Mouse (Mus musculus): ENCODE measurements at regions not wholly inside any gene's neighbourhood (a gene's known extent, or its start where the extent isn't known, plus 50 kb on each side); places are given as distances from the start of the nearest gene placed in this dataset.

GRCm38 (mm10) chrX:99396180-99396579, 74.9 kb downstream of the Pja1 start:
- H3K36me3 ChIP-seq (ENCODE audit: control insufficient read depth, insufficient read depth, low read length), result no peaks in the 10 kb centered on the region
- no peak overlapping the region for H3K27ac ChIP-seq (ENCODE audit: low read depth, low read length)
- 0 out of 2 replicates have a peak, but pooled peaks cover 4% of the 10 kb centered on the region for H3K4me1 ChIP-seq (ENCODE audit: control insufficient read depth, insufficient read depth, low read length)
- no peak overlapping the region for H3K4me3 ChIP-seq (ENCODE audit: low read depth, low read length)
- peaks cover 26% of the 10 kb centered on the region for H3K27me3 ChIP-seq (ENCODE audit: control insufficient read depth, insufficient read depth, low read length)
- WGBS (ENCODE audit: insufficient replicate concordance), result 65% methylated on average over 6 of the region's 6 CpGs
- ATAC-seq (replicated peaks; ENCODE audit: insufficient number of reproducible peaks, low FRiP score, low TSS enrichment), result no peak
- no peak overlapping the region for H3K4me2 ChIP-seq
- H3K9ac ChIP-seq (ENCODE audit: low read depth, low read length), result no peak overlapping the region
- H3K9me3 ChIP-seq (replicated peaks; ENCODE audit: control insufficient read depth, low read length), result no peaks in the 10 kb centered on the region

GRCm38 (mm10) chrX:99395067-99395466, 76.0 kb downstream of the Pja1 start:
- Histone ChIP-seq H3K4me3 (ENCODE audit: low read depth, low read length) (no peak overlapping the region), H3K36me3 (ENCODE audit: control insufficient read depth, insufficient read depth, low read length) (no peaks in the 10 kb centered on the region), H3K9ac (ENCODE audit: low read depth, low read length) (no peak overlapping the region), H3K9me3 (replicated peaks; ENCODE audit: control insufficient read depth, low read length) (no peaks in the 10 kb centered on the region), H3K27me3 (ENCODE audit: control insufficient read depth, insufficient read depth, low read length) (peaks cover 26% of the 10 kb centered on the region), H3K4me2 (no peak overlapping the region), H3K4me1 (ENCODE audit: control insufficient read depth, insufficient read depth, low read length) (0 out of 2 replicates have a peak, but pooled peaks cover 4% of the 10 kb centered on the region), H3K27ac (ENCODE audit: low read depth, low read length) (no peak overlapping the region)
- ATAC-seq (replicated peaks; ENCODE audit: insufficient number of reproducible peaks, low FRiP score, low TSS enrichment), result no peak
- WGBS (ENCODE audit: insufficient replicate concordance), result 73% methylated on average over 3 of the region's 3 CpGs

- ATAC-seq (replicated peaks; ENCODE audit: insufficient number of reproducible peaks, low FRiP score, low TSS enrichment), result no peak
- Histone ChIP-seq H3K4me3 (ENCODE audit: low read depth, low read length) (no peak overlapping the region), H3K4me2 (no peak overlapping the region), H3K9me3 (replicated peaks; ENCODE audit: control insufficient read depth, low read length) (no peaks in the 10 kb centered on the region), H3K27me3 (ENCODE audit: control insufficient read depth, insufficient read depth, low read length) (peaks cover 11% of the 10 kb centered on the region; the same call in 1 of the 2 replicates), H3K36me3 (ENCODE audit: control insufficient read depth, insufficient read depth, low read length) (no peaks in the 10 kb centered on the region), H3K27ac (ENCODE audit: low read depth, low read length) (no peak overlapping the region), H3K4me1 (ENCODE audit: control insufficient read depth, insufficient read depth, low read length) (no peaks in the 10 kb centered on the region), H3K9ac (ENCODE audit: low read depth, low read length) (no peak overlapping the region)
- WGBS (ENCODE audit: insufficient replicate concordance), result 64% methylated on average over 6 of the region's 6 CpGs
Observed at GRCm38 (mm10) chrX:99391628-99392027, 79.4 kb downstream of the Pja1 start.

GRCm38 (mm10) chrX:99390462-99390838, 80.6 kb downstream of the Pja1 start:
- H3K4me3 ChIP-seq (ENCODE audit: low read depth, low read length), result no peak overlapping the region
- H3K4me1 ChIP-seq (ENCODE audit: control insufficient read depth, insufficient read depth, low read length), result no peaks in the 10 kb centered on the region
- H3K9me3 ChIP-seq (replicated peaks; ENCODE audit: control insufficient read depth, low read length), result no peaks in the 10 kb centered on the region
- H3K27me3 ChIP-seq (ENCODE audit: control insufficient read depth, insufficient read depth, low read length), result peaks cover 7% of the 10 kb centered on the region; the same call in 1 of the 2 replicates
- 66% methylated on average over 2 of the region's 2 CpGs for WGBS (ENCODE audit: insufficient replicate concordance)
- no peak overlapping the region for H3K4me2 ChIP-seq
- no peak for ATAC-seq (replicated peaks; ENCODE audit: insufficient number of reproducible peaks, low FRiP score, low TSS enrichment)
- H3K27ac ChIP-seq (ENCODE audit: low read depth, low read length), result no peak overlapping the region
- H3K9ac ChIP-seq (ENCODE audit: low read depth, low read length), result no peak overlapping the region
- H3K36me3 ChIP-seq (ENCODE audit: control insufficient read depth, insufficient read depth, low read length), result no peaks in the 10 kb centered on the region

GRCm38 (mm10) chrX:99389778-99390461, 81.2 kb downstream of the Pja1 start:
- Histone ChIP-seq H3K4me2 (no peak overlapping the region), H3K9ac (ENCODE audit: low read depth, low read length) (no peak overlapping the region), H3K36me3 (ENCODE audit: control insufficient read depth, insufficient read depth, low read length) (no peaks in the 10 kb centered on the region), H3K4me3 (ENCODE audit: low read depth, low read length) (no peak overlapping the region), H3K4me1 (ENCODE audit: control insufficient read depth, insufficient read depth, low read length) (no peaks in the 10 kb centered on the region), H3K27ac (ENCODE audit: low read depth, low read length) (no peak overlapping the region), H3K27me3 (ENCODE audit: control insufficient read depth, insufficient read depth, low read length) (peaks cover 7% of the 10 kb centered on the region; the same call in 1 of the 2 replicates), H3K9me3 (replicated peaks; ENCODE audit: control insufficient read depth, low read length) (no peaks in the 10 kb centered on the region)
- no peak for ATAC-seq (replicated peaks; ENCODE audit: insufficient number of reproducible peaks, low FRiP score, low TSS enrichment)
- whole genome bisulfite sequencing (ENCODE audit: insufficient replicate concordance), result 66% methylated on average over 12 of the region's 12 CpGs

- Histone ChIP-seq H3K36me3 (ENCODE audit: control insufficient read depth, insufficient read depth, low read length) (no peaks in the 10 kb centered on the region), H3K4me1 (ENCODE audit: control insufficient read depth, insufficient read depth, low read length) (no peaks in the 10 kb centered on the region), H3K27ac (ENCODE audit: low read depth, low read length) (no peak overlapping the region), H3K4me3 (ENCODE audit: low read depth, low read length) (no peak overlapping the region), H3K27me3 (ENCODE audit: control insufficient read depth, insufficient read depth, low read length) (peaks cover 37% of the 10 kb centered on the region), H3K9me3 (replicated peaks; ENCODE audit: control insufficient read depth, low read length) (no peaks in the 10 kb centered on the region), H3K9ac (ENCODE audit: low read depth, low read length) (no peak overlapping the region), H3K4me2 (no peak overlapping the region)
- WGBS (ENCODE audit: insufficient replicate concordance), result 75% methylated on average over 5 of the region's 5 CpGs
- ATAC-seq (replicated peaks; ENCODE audit: insufficient number of reproducible peaks, low FRiP score, low TSS enrichment), result no peak
Observed at GRCm38 (mm10) chrX:99370711-99371110, 100.4 kb downstream of the Pja1 start.

- Histone ChIP-seq H3K9ac (ENCODE audit: low read depth, low read length) (no peak overlapping the region), H3K36me3 (ENCODE audit: control insufficient read depth, insufficient read depth, low read length) (no peaks in the 10 kb centered on the region), H3K27me3 (ENCODE audit: control insufficient read depth, insufficient read depth, low read length) (peaks cover 41% of the 10 kb centered on the region), H3K27ac (ENCODE audit: low read depth, low read length) (no peak overlapping the region), H3K4me2 (no peak overlapping the region), H3K9me3 (replicated peaks; ENCODE audit: control insufficient read depth, low read length) (no peaks in the 10 kb centered on the region), H3K4me3 (ENCODE audit: low read depth, low read length) (no peak overlapping the region), H3K4me1 (ENCODE audit: control insufficient read depth, insufficient read depth, low read length) (no peaks in the 10 kb centered on the region)
- 67% methylated on average over 6 of the region's 6 CpGs for WGBS (ENCODE audit: insufficient replicate concordance)
- no peak for ATAC-seq (replicated peaks; ENCODE audit: insufficient number of reproducible peaks, low FRiP score, low TSS enrichment)
Observed at GRCm38 (mm10) chrX:99369258-99369900, 101.7 kb downstream of the Pja1 start.

GRCm38 (mm10) chrX:99364072-99364471, 107.0 kb downstream of the Pja1 start:
- 65% methylated on average over 5 of the region's 5 CpGs for WGBS (ENCODE audit: insufficient replicate concordance)
- no peak overlapping the region for H3K27ac ChIP-seq (ENCODE audit: low read depth, low read length)
- H3K27me3 ChIP-seq (ENCODE audit: control insufficient read depth, insufficient read depth, low read length), result peaks cover 24% of the 10 kb centered on the region
- no peaks in the 10 kb centered on the region for H3K4me1 ChIP-seq (ENCODE audit: control insufficient read depth, insufficient read depth, low read length)
- H3K9ac ChIP-seq (ENCODE audit: low read depth, low read length), result no peak overlapping the region
- H3K36me3 ChIP-seq (ENCODE audit: control insufficient read depth, insufficient read depth, low read length), result no peaks in the 10 kb centered on the region
- no peaks in the 10 kb centered on the region for H3K9me3 ChIP-seq (replicated peaks; ENCODE audit: control insufficient read depth, low read length)
- no peak for ATAC-seq (replicated peaks; ENCODE audit: insufficient number of reproducible peaks, low FRiP score, low TSS enrichment)
- no peak overlapping the region for H3K4me2 ChIP-seq
- H3K4me3 ChIP-seq (ENCODE audit: low read depth, low read length), result no peak overlapping the region

Measured in heart, embryonic 11.5 days (tissue).